Mouse (Mus musculus): ENCODE measurements around the gene Sdk1. TPM values are rescaled to one million over a fixed set of nuclear protein-coding genes. Genes with fewer than 3 reads are reported as not detected.

Sdk1 gene
- polyA plus RNA-seq, 1 experiment from 2014 or later, result 1.1 TPM

GRCm38 (mm10) chr5:141234326-141234725, 7.0 kb upstream of the Sdk1 start:
- TF ChIP-seq EP300 (optimal IDR thresholded peaks at IDR 0.05), result no peak
- TF ChIP-seq CTCF (IDR thresholded peaks at IDR 0.05; ENCODE audit: low read depth), result no peak
- H3K4me1 ChIP-seq (replicated peaks; ENCODE audit: control insufficient read depth, insufficient read depth), result no peaks in the 10 kb centered on the region
- ATAC-seq (ENCODE audit: low FRiP score, low TSS enrichment), result 0 out of 2 replicates have a peak, but pooled peaks have one; percentile 21
- no peak for DNase-seq (ENCODE audit: low spot score)
- no peaks in the 10 kb centered on the region for H3K27me3 ChIP-seq (ENCODE audit: control insufficient read depth, insufficient read depth, low read length)
- H3K27ac ChIP-seq (replicated peaks), result no peak overlapping the region
- no peak overlapping the region for H3K4me3 ChIP-seq (ENCODE audit: low read depth, low read length)
- H3K9me3 ChIP-seq (ENCODE audit: control insufficient read depth, low read length), result no peaks in the 10 kb centered on the region
- no peaks in the 10 kb centered on the region for H3K36me3 ChIP-seq (ENCODE audit: control insufficient read depth, insufficient read depth, low read length)
- no peak overlapping the region for H3K9ac ChIP-seq (ENCODE audit: low read length)
- 31% methylated on average over 4 of the region's 4 CpGs for WGBS
- no peak overlapping the region for H3K4me2 ChIP-seq (replicated peaks; ENCODE audit: low read depth)

- ATAC-seq (ENCODE audit: low FRiP score, low TSS enrichment), result no peak
- peaks cover 2% of the 10 kb centered on the region; the same call in 1 of the 2 replicates for H3K27me3 ChIP-seq (ENCODE audit: control insufficient read depth, insufficient read depth, low read length)
Observed at GRCm38 (mm10) chr5:141239401-141239800, 1.9 kb upstream of the Sdk1 start.

GRCm38 (mm10) chr5:141240441-141240840, 849 bp upstream of the Sdk1 start:
- no peak for DNase-seq (ENCODE audit: low spot score)
- no peak for ATAC-seq (ENCODE audit: low FRiP score, low TSS enrichment)
- peak overlapping the region; percentile 63 for H3K4me3 ChIP-seq (ENCODE audit: low read depth, low read length)
- H3K9ac ChIP-seq (ENCODE audit: low read length), result peak overlapping the region; percentile 53; the same call in 1 of the 2 replicates
- no peaks in the 10 kb centered on the region for H3K36me3 ChIP-seq (ENCODE audit: control insufficient read depth, insufficient read depth, low read length)
- TF ChIP-seq EP300 (optimal IDR thresholded peaks at IDR 0.05), result no peak
- no peak for TF ChIP-seq CTCF (IDR thresholded peaks at IDR 0.05; ENCODE audit: low read depth)
- WGBS, result 2% methylated on average over 10 of the region's 10 CpGs
- H3K9me3 ChIP-seq (ENCODE audit: control insufficient read depth, low read length), result no peaks in the 10 kb centered on the region
- H3K27ac ChIP-seq (replicated peaks), result no peak overlapping the region
- H3K27me3 ChIP-seq (ENCODE audit: control insufficient read depth, insufficient read depth, low read length), result peaks cover 2% of the 10 kb centered on the region; the same call in 1 of the 2 replicates
- peaks cover 2% of the 10 kb centered on the region; the same call in 1 of the 2 replicates for H3K4me1 ChIP-seq (replicated peaks; ENCODE audit: control insufficient read depth, insufficient read depth)
- peak overlapping the region; percentile 86 for H3K4me2 ChIP-seq (replicated peaks; ENCODE audit: low read depth)

More at GRCm38 (mm10) chr5:141239401-141239800, 1.9 kb upstream of the Sdk1 start:
- Histone ChIP-seq H3K36me3 (ENCODE audit: control insufficient read depth, insufficient read depth, low read length) (no peaks in the 10 kb centered on the region), H3K4me1 (replicated peaks; ENCODE audit: control insufficient read depth, insufficient read depth) (peaks cover 2% of the 10 kb centered on the region; the same call in 1 of the 2 replicates), H3K9ac (ENCODE audit: low read length) (no peak overlapping the region), H3K4me2 (replicated peaks; ENCODE audit: low read depth) (peak overlapping the region; percentile 20; the same call in 1 of the 2 replicates), H3K27ac (replicated peaks) (no peak overlapping the region), H3K4me3 (ENCODE audit: low read depth, low read length) (no peak overlapping the region), H3K9me3 (ENCODE audit: control insufficient read depth, low read length) (no peaks in the 10 kb centered on the region)
- no peak for DNase-seq (ENCODE audit: low spot score)
- TF ChIP-seq EP300 (optimal IDR thresholded peaks at IDR 0.05), result no peak
- 42% methylated on average over 5 of the region's 5 CpGs for WGBS

GRCm38 (mm10) chr5:141241645-141242284, 475 bp downstream of the Sdk1 start:
- Histone ChIP-seq H3K4me3 (ENCODE audit: low read depth, low read length) (peak overlapping the region; percentile 63), H3K4me1 (replicated peaks; ENCODE audit: control insufficient read depth, insufficient read depth) (peaks cover 2% of the 10 kb centered on the region; the same call in 1 of the 2 replicates), H3K27ac (replicated peaks) (peak overlapping the region; percentile 63; the same call in 1 of the 2 replicates), H3K9ac (ENCODE audit: low read length) (peak overlapping the region; percentile 76), H3K27me3 (ENCODE audit: control insufficient read depth, insufficient read depth, low read length) (peaks cover 2% of the 10 kb centered on the region; the same call in 1 of the 2 replicates), H3K9me3 (ENCODE audit: control insufficient read depth, low read length) (no peaks in the 10 kb centered on the region), H3K36me3 (ENCODE audit: control insufficient read depth, insufficient read depth, low read length) (no peaks in the 10 kb centered on the region), H3K4me2 (replicated peaks; ENCODE audit: low read depth) (peak overlapping the region; percentile 86)
- WGBS, result 2% methylated on average over 40 of the region's 82 CpGs
- ATAC-seq (ENCODE audit: low FRiP score, low TSS enrichment) (peak; percentile 44), DNase-seq (ENCODE audit: low spot score) (no peak)
- TF ChIP-seq CTCF (IDR thresholded peaks at IDR 0.05; ENCODE audit: low read depth) (no peak), EP300 (optimal IDR thresholded peaks at IDR 0.05) (no peak)

GRCm38 (mm10) chr5:141243253-141243965, 2.1 kb downstream of the Sdk1 start:
- Histone ChIP-seq H3K4me1 (replicated peaks; ENCODE audit: control insufficient read depth, insufficient read depth) (peaks cover 2% of the 10 kb centered on the region; the same call in 1 of the 2 replicates), H3K27me3 (ENCODE audit: control insufficient read depth, insufficient read depth, low read length) (peaks cover 2% of the 10 kb centered on the region; the same call in 1 of the 2 replicates), H3K27ac (replicated peaks) (no peak overlapping the region), H3K36me3 (ENCODE audit: control insufficient read depth, insufficient read depth, low read length) (no peaks in the 10 kb centered on the region), H3K4me2 (replicated peaks; ENCODE audit: low read depth) (peak overlapping the region; percentile 86), H3K9me3 (ENCODE audit: control insufficient read depth, low read length) (no peaks in the 10 kb centered on the region), H3K4me3 (ENCODE audit: low read depth, low read length) (peak overlapping the region; percentile 63), H3K9ac (ENCODE audit: low read length) (peak overlapping the region; percentile 55)
- DNase-seq (ENCODE audit: low spot score) (no peak), ATAC-seq (ENCODE audit: low FRiP score, low TSS enrichment) (no peak)
- WGBS, result 4% methylated on average over 33 of the region's 33 CpGs
- TF ChIP-seq EP300 (optimal IDR thresholded peaks at IDR 0.05) (no peak), CTCF (IDR thresholded peaks at IDR 0.05; ENCODE audit: low read depth) (no peak)

Measured in stomach, postnatal 0 days (tissue).